Mouse (Mus musculus) heart, postnatal 0 days (tissue): ENCODE measurements at regions not wholly inside any gene's neighbourhood (a gene's known extent, or its start where the extent isn't known, plus 50 kb on each side); places are given as distances from the start of the nearest gene placed in this dataset.

Source experiments
- CTCF ChIP-seq: IDR thresholded peaks from 2 replicates; pipeline ENCODE4 v1.5.1; 2016; ENCODE audit warnings: antibody characterized with exemption, control low read depth, low read depth
- EP300 ChIP-seq: IDR thresholded peaks from 2 replicates; pipeline ENCODE4 v1.6.1; 2016; ENCODE audit warnings: antibody characterized with exemption, low read depth

GRCm38 (mm10) chr7:125384171-125384570 is 60.3 kb upstream of the Kdm8 start:
- TF ChIP-seq CTCF (no peak), EP300 (no peak)
